Mouse (Mus musculus): ENCODE measurements at regions not wholly inside any gene's neighbourhood (a gene's known extent, or its start where the extent isn't known, plus 50 kb on each side); places are given as distances from the start of the nearest gene placed in this dataset.

DNA sequence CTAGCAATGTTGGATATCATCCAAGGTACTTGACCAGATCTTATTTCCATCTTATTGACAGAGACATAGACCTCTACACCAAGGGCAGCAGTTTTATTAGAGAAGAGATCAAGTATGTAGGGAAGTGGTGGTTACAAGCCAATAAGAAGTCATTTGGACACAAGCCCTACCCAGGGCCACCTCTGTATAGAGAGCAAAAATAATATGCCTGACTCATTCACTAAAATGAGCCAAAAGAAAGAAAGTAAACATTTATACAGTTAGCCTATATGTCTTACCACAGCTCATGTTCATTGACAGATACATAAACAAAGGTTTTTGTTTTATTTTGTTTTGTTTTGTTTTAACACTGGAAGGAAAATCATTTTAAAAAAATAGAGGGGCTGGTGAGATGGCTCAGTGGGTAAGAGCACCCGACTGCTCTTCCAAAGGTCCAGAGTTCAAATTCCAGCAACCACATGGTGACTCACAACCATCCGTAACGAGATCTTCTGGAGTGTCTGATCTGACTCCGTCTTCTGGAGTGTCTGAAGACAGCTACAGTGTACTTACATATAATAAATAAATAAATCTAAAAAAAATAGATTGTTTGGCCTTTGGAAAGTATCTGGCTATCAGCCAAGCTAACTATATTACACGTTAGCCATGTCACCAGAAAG, 76.9 kb downstream of the Rlim start:
- intact Hi-C loops (cut with DNase I), result no loop called here
- no peak for DNase-seq (ENCODE audit: extremely low spot score in 1 of 2, low spot score in 2 of 2)

DNA sequence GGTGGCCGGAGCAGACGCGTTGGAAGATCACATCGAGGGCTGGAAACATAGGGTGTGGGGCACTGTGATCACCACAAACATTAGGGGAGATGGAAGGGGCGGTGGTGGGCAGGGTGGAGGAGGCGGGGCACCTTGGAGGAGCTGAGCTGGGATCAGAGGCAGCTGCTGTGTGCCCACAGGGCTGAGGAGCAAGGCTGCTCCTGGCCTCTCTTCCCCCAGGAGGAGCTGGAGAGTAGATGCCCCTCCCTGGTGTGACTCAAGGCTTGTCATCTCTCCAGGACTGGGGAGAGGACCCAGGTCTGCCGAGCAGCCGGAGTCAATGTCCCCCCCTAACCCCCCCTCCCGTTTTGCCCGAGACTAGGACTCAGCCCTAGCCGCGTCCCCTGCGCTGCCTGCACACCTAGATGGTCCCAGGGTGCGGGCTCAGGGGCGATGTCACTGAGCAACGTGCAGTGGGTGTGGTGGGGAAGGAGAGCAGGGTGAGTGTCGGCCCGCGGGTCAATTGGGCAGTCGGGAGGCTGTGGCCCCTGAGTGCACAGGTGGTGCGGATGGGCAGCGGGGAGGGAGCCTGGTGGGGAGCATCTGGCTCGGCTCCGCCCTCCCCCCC, 57.6 kb upstream of the Slc16a2 start:
- DNase-seq (ENCODE audit: extremely low spot score in 1 of 2, low spot score in 2 of 2), result peak in 1 of 2 experiments; percentile 14
- intact Hi-C loops (cut with DNase I), result no loop called here

Data from left cerebral cortex, postnatal 10 days (tissue).